Mouse (Mus musculus) stomach, postnatal 0 days (tissue): Measurements from ENCODE around the gene Celf2. TPM values are rescaled to one million over a fixed set of nuclear protein-coding genes. Genes with fewer than 3 reads are reported as not detected.

ENCODE experiments used
- ATAC-seq: fragments of 200-750 bp; cut with Nextera tagmentation; 2 replicates; pipeline ENCODE4 v1.8.0; 2017; ENCODE audit not compliant: low FRiP score, low TSS enrichment
- DNase-seq: peaks from one replicate; pipeline ENCODE4 v3.0.0-alpha.2; 2016; ENCODE audit warnings: low spot score
- H3K27ac ChIP-seq: fragments of 300-500 bp; sonication (generic); replicated peaks from 2 replicates; pipeline ENCODE4 v1.5.1; 2014; ENCODE audit warnings: mild to moderate bottlenecking, control low read depth
- H3K27me3 ChIP-seq: fragments of 300-500 bp; sonication (generic); 2 replicates; pipeline ENCODE4 v1.6.1; 2014; ENCODE audit warnings: low read length; ENCODE audit not compliant: control insufficient read depth, insufficient read depth
- H3K36me3 ChIP-seq: fragments of 300-500 bp; sonication (generic); 2 replicates; pipeline ENCODE4 v1.6.1; 2014; ENCODE audit warnings: low read length, mixed read lengths; ENCODE audit not compliant: control insufficient read depth, insufficient read depth
- H3K4me1 ChIP-seq: fragments of 300-500 bp; sonication (generic); replicated peaks from 2 replicates; pipeline ENCODE4 v1.6.1; 2014; ENCODE audit warnings: antibody characterized with exemption; ENCODE audit not compliant: control insufficient read depth, insufficient read depth
- H3K4me2 ChIP-seq: fragments of 300-500 bp; sonication (generic); replicated peaks from 2 replicates; pipeline ENCODE4 v1.6.1; 2014; ENCODE audit warnings: low read depth, mild to moderate bottlenecking, control low read depth, moderate library complexity
- H3K4me3 ChIP-seq: fragments of 300-500 bp; sonication (generic); 2 replicates; pipeline ENCODE4 v1.5.1; 2014; ENCODE audit warnings: low read depth, low read length, control low read depth
- H3K9ac ChIP-seq: fragments of 300-500 bp; sonication (generic); 2 replicates; pipeline ENCODE4 v1.6.1; 2014; ENCODE audit warnings: mild to moderate bottlenecking, low read length, control low read depth, mixed read lengths
- H3K9me3 ChIP-seq: fragments of 300-500 bp; sonication (generic); 2 replicates; pipeline ENCODE4 v1.6.1; 2016; ENCODE audit warnings: low read length; ENCODE audit not compliant: control insufficient read depth
- CTCF ChIP-seq: IDR thresholded peaks from 2 replicates; pipeline ENCODE4 v1.5.1; 2016; ENCODE audit warnings: antibody characterized with exemption, low read depth, mild to moderate bottlenecking, moderate library complexity
- EP300 ChIP-seq: optimal IDR thresholded peaks from 2 replicates; pipeline ENCODE3; 2016; ENCODE audit warnings: antibody characterized with exemption
- WGBS: fragments of 180-500 bp; shearing (Covaris S2); extraction: QIAGEN DNeasy Blood & Tissue Kit; methylation state at CpG from one replicate; pipeline ENCODE4 v1.1.7; 2014; 5-methylcytosine and 5-hydroxymethylcytosine counted together
- polyA plus RNA-seq: library from polyadenylated mRNA; unstranded; fragments of >200 nt; fragmentation: Nextera tagmentation; extraction: Ambion mirVana; gene quantifications from 2 replicates; pipeline ENCODE4 v1.2.1, GENCODE M21; 2015

Celf2 gene
- polyA plus RNA-seq, 1 experiment from 2014 or later, result 23.4 TPM

GRCm38 (mm10) chr2:6633115-6633514 lies 876.2 kb downstream of the Celf2 start:
- no peaks in the 10 kb centered on the region for H3K36me3 ChIP-seq
- no peaks in the 10 kb centered on the region for H3K9me3 ChIP-seq
- H3K4me2 ChIP-seq, result no peak overlapping the region
- no peaks in the 10 kb centered on the region for H3K27me3 ChIP-seq
- no peak overlapping the region for H3K27ac ChIP-seq
- 76% methylated on average over 1 of the region's 1 CpGs for WGBS
- DNase-seq (no peak), ATAC-seq (no peak)
- no peak overlapping the region for H3K9ac ChIP-seq
- no peak for TF ChIP-seq EP300
- no peak for TF ChIP-seq CTCF
- H3K4me1 ChIP-seq, result no peaks in the 10 kb centered on the region
- H3K4me3 ChIP-seq, result no peak overlapping the region

DNA sequence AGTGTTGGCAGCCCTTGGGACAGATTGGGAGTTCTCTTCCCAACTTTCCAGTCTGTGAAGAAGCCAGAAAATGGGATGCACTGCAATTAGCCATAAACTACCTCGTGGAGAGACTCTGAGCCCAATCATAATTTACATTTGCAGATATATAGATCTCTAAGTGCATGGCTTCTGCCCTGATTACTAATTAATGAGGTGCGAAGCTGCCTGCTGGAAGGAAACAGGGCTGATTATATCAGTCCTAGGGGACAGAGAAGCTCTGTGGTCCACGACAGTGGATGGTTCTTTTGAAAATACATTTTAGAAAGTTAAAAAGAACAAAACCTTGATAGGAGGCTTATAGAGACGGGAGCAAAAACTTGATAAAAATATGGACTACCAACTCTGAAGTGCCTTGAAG lies 885.6 kb downstream of the Celf2 start:
- Histone ChIP-seq H3K36me3 (no peaks in the 10 kb centered on the region), H3K27me3 (no peaks in the 10 kb centered on the region), H3K4me1 (no peaks in the 10 kb centered on the region), H3K9ac (no peak overlapping the region), H3K4me3 (no peak overlapping the region), H3K9me3 (no peaks in the 10 kb centered on the region), H3K27ac (no peak overlapping the region), H3K4me2 (no peak overlapping the region)
- TF ChIP-seq EP300 (no peak), CTCF (no peak)
- no peak for ATAC-seq
- WGBS, result 76% methylated on average over 4 of the region's 4 CpGs
- DNase-seq, result no peak

GRCm38 (mm10) chr2:6622082-6622481 lies 887.3 kb downstream of the Celf2 start:
- Histone ChIP-seq H3K9ac (no peak overlapping the region), H3K27ac (no peak overlapping the region), H3K4me1 (no peaks in the 10 kb centered on the region), H3K36me3 (no peaks in the 10 kb centered on the region), H3K27me3 (no peaks in the 10 kb centered on the region), H3K9me3 (no peaks in the 10 kb centered on the region), H3K4me2 (no peak overlapping the region), H3K4me3 (no peak overlapping the region)
- DNase-seq (no peak), ATAC-seq (no peak)
- whole genome bisulfite sequencing, result 58% methylated on average over 5 of the region's 5 CpGs
- TF ChIP-seq CTCF, result no peak
- no peak for TF ChIP-seq EP300

- H3K36me3 ChIP-seq, result no peaks in the 10 kb centered on the region
- WGBS, result 89% methylated on average over 3 of the region's 3 CpGs
- H3K27me3 ChIP-seq, result no peaks in the 10 kb centered on the region
- no peak overlapping the region for H3K4me2 ChIP-seq
- H3K4me3 ChIP-seq, result no peak overlapping the region
- ATAC-seq (no peak), DNase-seq (no peak)
- no peaks in the 10 kb centered on the region for H3K9me3 ChIP-seq
- no peaks in the 10 kb centered on the region for H3K4me1 ChIP-seq
- no peak overlapping the region for H3K27ac ChIP-seq
- TF ChIP-seq CTCF (no peak), EP300 (no peak)
- no peak overlapping the region for H3K9ac ChIP-seq
These were observed 890.5 kb downstream of the Celf2 start for GRCm38 (mm10) chr2:6618856-6619255.

GRCm38 (mm10) chr2:6618450-6618849 lies 890.9 kb downstream of the Celf2 start:
- Histone ChIP-seq H3K36me3 (no peaks in the 10 kb centered on the region), H3K4me3 (no peak overlapping the region), H3K9me3 (no peaks in the 10 kb centered on the region), H3K9ac (no peak overlapping the region), H3K4me1 (no peaks in the 10 kb centered on the region), H3K27ac (no peak overlapping the region), H3K4me2 (no peak overlapping the region), H3K27me3 (no peaks in the 10 kb centered on the region)
- DNase-seq (no peak), ATAC-seq (no peak)
- 92% methylated on average over 1 of the region's 1 CpGs for WGBS
- TF ChIP-seq EP300 (no peak), CTCF (no peak)

DNA sequence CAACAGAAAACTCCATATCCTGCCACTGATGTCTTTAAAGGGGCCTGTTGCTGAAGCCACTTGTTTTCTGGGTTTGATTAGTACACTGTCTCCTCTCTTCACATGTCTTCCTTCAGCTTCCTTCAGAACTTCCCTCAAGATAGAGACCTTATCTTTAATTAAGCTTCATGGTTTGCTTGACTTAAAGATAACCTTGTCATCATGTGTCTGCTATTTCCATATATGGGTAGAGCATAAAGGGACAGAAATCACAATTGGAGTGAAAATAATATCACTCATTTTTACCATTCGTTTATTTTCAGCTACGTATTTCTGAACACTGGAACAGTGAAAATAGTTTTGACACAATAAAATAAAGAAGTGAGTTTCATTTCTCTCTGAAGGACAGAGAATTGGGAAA lies 905.0 kb downstream of the Celf2 start:
- no peak overlapping the region for H3K9ac ChIP-seq
- TF ChIP-seq EP300 (no peak), CTCF (no peak)
- H3K27ac ChIP-seq, result no peak overlapping the region
- no peak overlapping the region for H3K4me2 ChIP-seq
- H3K4me3 ChIP-seq, result no peak overlapping the region
- no peak for DNase-seq
- no peak for ATAC-seq
- peaks cover 3% of the 10 kb centered on the region; the same call in 1 of the 2 replicates for H3K36me3 ChIP-seq
- no peaks in the 10 kb centered on the region for H3K9me3 ChIP-seq
- 85% methylated on average over 2 of the region's 2 CpGs for WGBS
- H3K4me1 ChIP-seq, result no peaks in the 10 kb centered on the region
- no peaks in the 10 kb centered on the region for H3K27me3 ChIP-seq
